Mouse (Mus musculus): Measurements from ENCODE around the gene Gyg. TPM values are rescaled to one million over a fixed set of nuclear protein-coding genes. Genes with fewer than 3 reads are reported as not detected.

The Gyg gene
- 68.4 and 71.0 TPM in 2 replicates for polyA plus RNA-seq (2014; fragmentation: Nextera tagmentation; extraction: Ambion mirVana)

DNA sequence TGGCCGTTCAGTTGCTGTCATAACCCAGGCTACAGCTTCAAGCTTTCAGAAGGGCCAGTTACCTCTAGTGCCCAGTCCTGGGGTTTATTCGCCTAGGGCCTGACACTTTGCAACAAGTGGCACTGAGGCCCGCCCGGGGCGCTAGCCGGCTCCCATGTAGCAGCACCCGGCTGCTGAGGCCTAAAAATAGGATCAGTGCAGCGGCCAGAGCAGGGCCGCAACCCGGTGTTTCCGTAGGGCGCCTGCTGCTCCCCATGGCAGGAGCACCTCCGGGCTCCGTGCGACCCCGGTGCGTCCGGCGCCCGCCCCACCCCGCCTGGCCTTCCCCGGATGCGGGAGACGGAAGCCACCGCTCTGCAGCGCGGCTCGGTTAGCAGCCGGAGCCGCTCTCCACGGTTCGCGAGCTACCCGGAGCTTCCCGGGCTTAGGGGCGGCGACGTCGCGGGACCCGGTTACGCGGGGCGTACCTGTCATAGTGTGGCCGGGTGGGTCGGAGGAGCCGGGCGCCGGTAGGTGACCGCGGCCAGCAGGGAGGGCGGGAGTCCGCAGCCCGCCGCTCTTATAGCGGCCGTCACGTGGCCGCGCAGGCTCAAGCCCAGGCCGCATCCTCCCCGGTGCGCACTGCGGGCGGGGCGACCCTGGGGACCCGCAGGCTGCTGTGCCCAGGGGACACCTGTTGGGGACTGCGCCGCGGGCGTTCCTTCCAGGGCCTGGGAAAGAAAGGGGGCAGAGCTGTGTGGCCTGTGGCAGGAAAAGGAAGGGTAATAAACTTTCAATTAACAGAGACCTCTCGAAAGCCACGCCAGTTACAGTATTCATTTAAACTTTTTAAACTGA, at the start of gene Gyg:
Gene Gyg (minus strand): TSS at position 787 of the 837 bp plus-strand sequence.
- H3K4me3 ChIP-seq (ENCODE audit: low read depth, low read length) = peak within 1 kb of the TSS; percentile 82
- no peaks in the 10 kb centered on the region for H3K27me3 ChIP-seq (ENCODE audit: control insufficient read depth, insufficient read depth, low read length)
- no peaks in the 10 kb centered on the region for H3K9me3 ChIP-seq (ENCODE audit: control insufficient read depth, low read depth, low read length)
- H3K27ac ChIP-seq (ENCODE audit: low read length) = no peak within 1 kb of the TSS
- H3K36me3 ChIP-seq (ENCODE audit: control insufficient read depth, insufficient read depth, low read length) = no peaks in the 10 kb centered on the region; the same call in 1 of the 2 replicates
- H3K4me2 ChIP-seq (replicated peaks; ENCODE audit: low read depth, low read length) = peak within 1 kb of the TSS; percentile 81
- H3K4me1 ChIP-seq (ENCODE audit: control insufficient read depth, insufficient read depth, low read length) = no peaks in the 10 kb centered on the region
- peak within 1 kb of the TSS; percentile 83 for H3K9ac ChIP-seq (replicated peaks; ENCODE audit: low read depth, low read length)
- WGBS = under 1% methylated on average over 73 of the region's 73 CpGs
- ATAC-seq (ENCODE audit: insufficient number of reproducible peaks, insufficient read depth, low FRiP score, low read depth) = peak; percentile 92

DNA sequence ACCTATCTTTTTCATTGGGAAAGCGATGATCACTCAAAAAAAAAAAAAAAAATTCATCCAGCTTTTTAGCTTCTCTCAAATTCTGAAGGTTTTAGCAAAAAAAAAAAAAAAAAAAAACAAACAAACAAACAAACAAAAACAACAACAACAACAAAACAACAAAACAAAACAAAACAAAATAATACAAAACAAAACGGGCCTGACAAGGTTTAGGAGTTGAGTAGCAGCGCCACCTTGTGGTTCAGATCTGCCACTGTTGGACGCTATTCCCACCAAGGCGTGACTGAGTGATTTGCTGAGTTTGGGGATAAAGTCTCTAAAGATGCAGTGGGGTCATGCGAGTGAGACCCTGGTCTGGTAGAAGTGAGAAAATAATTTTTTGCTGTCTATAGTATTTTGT, 43.8 kb upstream of the Gyg start:
- Histone ChIP-seq H3K36me3 (ENCODE audit: control insufficient read depth, insufficient read depth, low read length) (no peaks in the 10 kb centered on the region), H3K4me1 (ENCODE audit: control insufficient read depth, insufficient read depth, low read length) (no peaks in the 10 kb centered on the region), H3K4me2 (replicated peaks; ENCODE audit: low read depth, low read length) (no peak overlapping the region), H3K9me3 (ENCODE audit: control insufficient read depth, low read depth, low read length) (no peaks in the 10 kb centered on the region), H3K27ac (ENCODE audit: low read length) (no peak overlapping the region), H3K4me3 (ENCODE audit: low read depth, low read length) (no peak overlapping the region), H3K9ac (replicated peaks; ENCODE audit: low read depth, low read length) (no peak overlapping the region), H3K27me3 (ENCODE audit: control insufficient read depth, insufficient read depth, low read length) (no peaks in the 10 kb centered on the region)
- 33% methylated on average over 6 of the region's 6 CpGs for WGBS
- ATAC-seq (ENCODE audit: insufficient number of reproducible peaks, insufficient read depth, low FRiP score, low read depth) = no peak

DNA sequence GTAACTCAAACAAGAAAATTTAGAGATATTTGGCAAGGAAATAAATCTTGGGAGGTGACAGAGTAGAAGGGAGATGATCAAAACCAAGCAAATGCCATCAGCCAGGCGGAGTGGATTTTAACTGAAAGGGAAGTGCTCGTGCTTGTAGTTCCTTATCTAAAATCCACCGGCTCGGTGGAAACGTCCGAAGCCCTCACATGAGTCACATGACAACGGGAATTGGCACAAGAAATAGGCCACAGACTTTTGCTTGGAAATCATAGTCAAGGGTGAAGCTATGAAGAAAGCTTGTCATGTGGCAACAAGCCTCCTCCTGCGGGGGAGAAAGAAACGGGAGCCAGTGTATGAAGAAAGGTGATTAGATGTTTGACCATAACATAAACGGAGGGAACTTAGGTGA, 42.8 kb upstream of the Gyg start:
- no peak overlapping the region for H3K27ac ChIP-seq (ENCODE audit: low read length)
- no peak overlapping the region for H3K4me3 ChIP-seq (ENCODE audit: low read depth, low read length)
- H3K9ac ChIP-seq (replicated peaks; ENCODE audit: low read depth, low read length) = no peak overlapping the region
- no peak overlapping the region for H3K4me2 ChIP-seq (replicated peaks; ENCODE audit: low read depth, low read length)
- no peaks in the 10 kb centered on the region for H3K27me3 ChIP-seq (ENCODE audit: control insufficient read depth, insufficient read depth, low read length)
- H3K4me1 ChIP-seq (ENCODE audit: control insufficient read depth, insufficient read depth, low read length) = no peaks in the 10 kb centered on the region
- 74% methylated on average over 10 of the region's 10 CpGs for WGBS
- no peaks in the 10 kb centered on the region for H3K36me3 ChIP-seq (ENCODE audit: control insufficient read depth, insufficient read depth, low read length)
- H3K9me3 ChIP-seq (ENCODE audit: control insufficient read depth, low read depth, low read length) = no peaks in the 10 kb centered on the region
- ATAC-seq (ENCODE audit: insufficient number of reproducible peaks, insufficient read depth, low FRiP score, low read depth) = no peak

DNA sequence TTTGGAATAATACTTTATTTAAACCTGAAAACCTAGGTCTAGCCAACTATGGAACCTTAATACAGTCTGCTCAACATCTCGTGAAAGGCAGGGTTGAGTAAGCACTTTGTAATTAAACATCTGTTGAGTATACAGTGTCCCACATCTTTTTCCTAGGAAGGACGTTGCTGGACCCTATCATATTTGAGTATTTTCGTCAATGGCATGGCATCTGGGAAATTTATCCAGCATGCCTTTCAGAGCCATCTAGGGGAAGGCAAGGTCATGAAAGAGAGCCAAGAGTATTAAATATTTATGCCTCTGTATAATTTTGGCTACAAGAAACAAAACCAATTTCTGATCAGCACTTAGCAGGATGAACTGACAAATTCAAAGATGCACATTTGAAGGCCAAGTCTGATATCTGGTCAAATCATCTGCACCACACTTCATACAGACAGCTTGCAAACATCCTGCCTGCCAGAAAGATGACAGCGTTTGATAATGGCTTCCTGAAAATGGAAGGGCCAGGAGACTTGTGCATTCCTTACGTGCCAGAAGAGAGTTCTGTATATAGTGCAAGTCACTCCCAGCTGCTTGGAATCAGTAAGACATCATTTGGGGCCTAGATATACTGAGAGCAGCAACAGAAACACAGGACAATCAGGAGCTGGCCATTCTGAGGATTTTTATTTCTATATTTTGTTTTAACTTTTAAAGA, 34.0 kb upstream of the Gyg start:
- Histone ChIP-seq H3K27ac (ENCODE audit: low read length) (no peak overlapping the region), H3K4me2 (replicated peaks; ENCODE audit: low read depth, low read length) (no peak overlapping the region), H3K27me3 (ENCODE audit: control insufficient read depth, insufficient read depth, low read length) (no peaks in the 10 kb centered on the region), H3K4me3 (ENCODE audit: low read depth, low read length) (no peak overlapping the region), H3K36me3 (ENCODE audit: control insufficient read depth, insufficient read depth, low read length) (no peaks in the 10 kb centered on the region), H3K4me1 (ENCODE audit: control insufficient read depth, insufficient read depth, low read length) (no peaks in the 10 kb centered on the region), H3K9me3 (ENCODE audit: control insufficient read depth, low read depth, low read length) (no peaks in the 10 kb centered on the region), H3K9ac (replicated peaks; ENCODE audit: low read depth, low read length) (no peak overlapping the region)
- 0 out of 2 replicates have a peak, but pooled peaks have one; percentile 46 for ATAC-seq (ENCODE audit: insufficient number of reproducible peaks, insufficient read depth, low FRiP score, low read depth)
- WGBS = 23% methylated on average over 5 of the region's 5 CpGs

DNA sequence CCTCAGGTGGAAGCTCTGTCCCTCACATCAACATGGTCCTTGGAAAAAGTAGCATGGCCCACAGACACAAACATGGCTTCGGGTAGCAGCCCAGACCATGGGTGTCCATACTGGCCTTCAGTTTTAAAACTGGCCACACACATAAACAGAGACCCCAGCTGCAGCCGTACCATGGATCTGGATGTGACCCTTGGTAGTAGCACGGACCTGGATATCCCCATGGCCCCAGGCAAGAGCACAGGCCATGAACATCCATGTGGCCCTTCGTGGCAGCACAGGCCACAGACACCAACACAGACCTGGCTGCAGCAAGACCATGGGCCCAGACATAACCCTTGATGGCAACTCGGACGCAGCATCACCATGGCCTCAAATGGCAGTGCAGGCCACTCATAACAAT, 17.3 kb upstream of the Gyg start:
- no peak overlapping the region for H3K9ac ChIP-seq (replicated peaks; ENCODE audit: low read depth, low read length)
- H3K4me1 ChIP-seq (ENCODE audit: control insufficient read depth, insufficient read depth, low read length) = no peaks in the 10 kb centered on the region
- no peaks in the 10 kb centered on the region for H3K36me3 ChIP-seq (ENCODE audit: control insufficient read depth, insufficient read depth, low read length)
- no peak overlapping the region for H3K27ac ChIP-seq (ENCODE audit: low read length)
- no peak for ATAC-seq (ENCODE audit: insufficient number of reproducible peaks, insufficient read depth, low FRiP score, low read depth)
- no peaks in the 10 kb centered on the region for H3K27me3 ChIP-seq (ENCODE audit: control insufficient read depth, insufficient read depth, low read length)
- 90% methylated on average over 6 of the region's 6 CpGs for WGBS
- H3K9me3 ChIP-seq (ENCODE audit: control insufficient read depth, low read depth, low read length) = no peaks in the 10 kb centered on the region
- no peak overlapping the region for H3K4me3 ChIP-seq (ENCODE audit: low read depth, low read length)
- H3K4me2 ChIP-seq (replicated peaks; ENCODE audit: low read depth, low read length) = no peak overlapping the region

DNA sequence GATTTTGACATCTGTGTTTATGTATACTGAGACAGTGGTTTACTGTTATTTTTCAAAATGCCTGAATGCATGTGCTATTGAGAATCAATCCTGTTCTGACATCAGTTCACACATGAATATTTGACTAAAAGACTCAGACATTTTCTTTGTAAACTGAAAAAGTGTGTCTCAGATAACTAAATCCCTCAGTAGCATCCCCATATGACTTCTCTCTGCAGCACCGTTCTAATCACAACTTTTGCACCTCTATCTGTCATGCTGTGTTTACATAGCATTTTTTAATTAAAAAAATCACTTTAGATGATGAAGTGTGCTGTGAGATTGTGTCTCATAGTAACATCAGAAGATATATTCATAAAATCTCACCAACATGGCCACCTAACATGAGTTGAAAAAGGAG, 12.4 kb upstream of the Gyg start:
- WGBS = 41% methylated on average over 1 of the region's 1 CpGs
- Histone ChIP-seq H3K4me3 (ENCODE audit: low read depth, low read length) (no peak overlapping the region), H3K9me3 (ENCODE audit: control insufficient read depth, low read depth, low read length) (no peaks in the 10 kb centered on the region), H3K4me1 (ENCODE audit: control insufficient read depth, insufficient read depth, low read length) (no peaks in the 10 kb centered on the region), H3K9ac (replicated peaks; ENCODE audit: low read depth, low read length) (no peak overlapping the region), H3K27me3 (ENCODE audit: control insufficient read depth, insufficient read depth, low read length) (no peaks in the 10 kb centered on the region), H3K36me3 (ENCODE audit: control insufficient read depth, insufficient read depth, low read length) (no peaks in the 10 kb centered on the region), H3K4me2 (replicated peaks; ENCODE audit: low read depth, low read length) (no peak overlapping the region), H3K27ac (ENCODE audit: low read length) (no peak overlapping the region)
- no peak for ATAC-seq (ENCODE audit: insufficient number of reproducible peaks, insufficient read depth, low FRiP score, low read depth)

DNA sequence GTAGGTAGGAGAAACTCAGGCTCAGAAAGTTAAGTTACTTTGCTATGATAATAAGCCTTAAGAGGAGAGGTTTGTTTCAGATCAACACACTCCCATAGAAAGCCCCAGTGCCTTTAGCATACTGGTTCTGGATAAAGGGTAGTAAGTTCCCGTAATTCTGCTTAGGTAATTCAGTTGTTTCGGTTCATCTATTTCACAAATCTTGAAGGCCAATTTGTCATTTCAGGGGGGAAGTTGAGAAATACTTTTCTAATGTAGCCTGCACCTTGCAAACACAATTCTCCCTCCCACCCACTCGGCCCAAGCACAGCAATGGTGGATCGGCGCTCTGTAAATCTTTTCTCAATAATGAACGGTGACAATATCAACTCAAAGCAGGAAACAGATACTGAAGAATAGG, 359 bp upstream of the Gyg start:
- Histone ChIP-seq H3K36me3 (ENCODE audit: control insufficient read depth, insufficient read depth, low read length) (no peaks in the 10 kb centered on the region), H3K27me3 (ENCODE audit: control insufficient read depth, insufficient read depth, low read length) (no peaks in the 10 kb centered on the region), H3K27ac (ENCODE audit: low read length) (no peak overlapping the region), H3K4me1 (ENCODE audit: control insufficient read depth, insufficient read depth, low read length) (no peaks in the 10 kb centered on the region), H3K9ac (replicated peaks; ENCODE audit: low read depth, low read length) (no peak overlapping the region), H3K4me2 (replicated peaks; ENCODE audit: low read depth, low read length) (peak overlapping the region; percentile 81), H3K4me3 (ENCODE audit: low read depth, low read length) (peak overlapping the region; percentile 82; the same call in 1 of the 2 replicates), H3K9me3 (ENCODE audit: control insufficient read depth, low read depth, low read length) (no peaks in the 10 kb centered on the region)
- 75% methylated on average over 6 of the region's 6 CpGs for WGBS
- ATAC-seq (ENCODE audit: insufficient number of reproducible peaks, insufficient read depth, low FRiP score, low read depth) = no peak

DNA sequence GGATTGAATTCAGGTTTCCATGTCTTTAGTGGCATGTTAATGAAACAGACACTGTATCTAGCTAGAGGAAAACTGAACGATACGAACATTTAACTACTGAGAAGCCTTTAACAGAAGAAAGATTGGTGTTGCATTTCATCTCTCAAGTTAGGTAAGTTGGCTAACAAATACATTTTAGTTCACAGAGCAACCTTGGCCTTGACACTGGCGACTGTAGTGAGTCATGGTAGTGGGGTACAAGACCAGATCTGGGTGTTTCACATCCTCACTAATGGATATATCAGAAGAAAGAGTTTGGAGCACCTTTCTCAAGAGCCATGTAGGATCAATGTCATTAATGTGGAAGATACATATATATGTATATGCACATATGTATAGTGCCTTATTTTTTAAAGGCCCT, 3.5 kb downstream of the Gyg start:
- no peak for ATAC-seq (ENCODE audit: insufficient number of reproducible peaks, insufficient read depth, low FRiP score, low read depth)
- no peaks in the 10 kb centered on the region for H3K27me3 ChIP-seq (ENCODE audit: control insufficient read depth, insufficient read depth, low read length)
- H3K4me1 ChIP-seq (ENCODE audit: control insufficient read depth, insufficient read depth, low read length) = 0 out of 2 replicates have a peak, but pooled peaks cover 1% of the 10 kb centered on the region
- H3K9me3 ChIP-seq (ENCODE audit: control insufficient read depth, low read depth, low read length) = no peaks in the 10 kb centered on the region
- 93% methylated on average over 3 of the region's 3 CpGs for WGBS
- no peak overlapping the region for H3K27ac ChIP-seq (ENCODE audit: low read length)
- H3K36me3 ChIP-seq (ENCODE audit: control insufficient read depth, insufficient read depth, low read length) = peaks cover 12% of the 10 kb centered on the region; the same call in 1 of the 2 replicates
- no peak overlapping the region for H3K9ac ChIP-seq (replicated peaks; ENCODE audit: low read depth, low read length)
- no peak overlapping the region for H3K4me2 ChIP-seq (replicated peaks; ENCODE audit: low read depth, low read length)
- H3K4me3 ChIP-seq (ENCODE audit: low read depth, low read length) = no peak overlapping the region
